Mouse (Mus musculus): ENCODE results near the gene Ube4b. TPM values are rescaled to one million over a fixed set of nuclear protein-coding genes. Genes with fewer than 3 reads are reported as not detected.
"Not testable (repeated sequence)": the region's sequence is repeated elsewhere in the genome, so short reads cannot be mapped to it uniquely, and the experiment has no call there.

Ube4b gene
- polyA plus RNA-seq, 1 experiment from 2014 or later = 14.2 TPM

- Histone ChIP-seq H3K4me1 (ENCODE audit: insufficient read depth, low read depth, low read length) (0 out of 2 replicates have a peak, but pooled peaks cover 3% of the 10 kb centered on the region), H3K36me3 (ENCODE audit: insufficient read depth, low read length) (no peaks in the 10 kb centered on the region), H3K4me2 (replicated peaks; ENCODE audit: low read depth, low read length) (no peak overlapping the region), H3K4me3 (ENCODE audit: low read depth, low read length) (no peak overlapping the region), H3K27ac (ENCODE audit: low read length) (no peak overlapping the region), H3K9ac (replicated peaks; ENCODE audit: low read depth) (no peak overlapping the region), H3K9me3 (ENCODE audit: low read length) (no peaks in the 10 kb centered on the region), H3K27me3 (replicated peaks; ENCODE audit: insufficient read depth, low read length) (no peaks in the 10 kb centered on the region)
- TF ChIP-seq EP300 (IDR thresholded peaks at IDR 0.05) = 0 out of 2 replicates have a peak, but pooled peaks have one; percentile 27
- no peak for TF ChIP-seq CTCF (IDR thresholded peaks at IDR 0.05)
- peak; percentile 52 for DNase-seq (ENCODE audit: low spot score)
- 12% methylated on average over 3 of the region's 3 CpGs for WGBS
- ATAC-seq = no peak
Observed at GRCm38 (mm10) chr4:149442436-149442835, 15.9 kb upstream of the Ube4b start.

GRCm38 (mm10) chr4:149440576-149440975 is 14.0 kb upstream of the Ube4b start:
- DNase-seq (ENCODE audit: low spot score) (no peak), ATAC-seq (no peak)
- no peak overlapping the region for H3K9ac ChIP-seq (replicated peaks; ENCODE audit: low read depth)
- H3K9me3 ChIP-seq (ENCODE audit: low read length) = no peaks in the 10 kb centered on the region
- no peak overlapping the region for H3K4me3 ChIP-seq (ENCODE audit: low read depth, low read length)
- 0 out of 2 replicates have a peak, but pooled peaks cover under 1% of the 10 kb centered on the region for H3K4me1 ChIP-seq (ENCODE audit: insufficient read depth, low read depth, low read length)
- no peaks in the 10 kb centered on the region for H3K27me3 ChIP-seq (replicated peaks; ENCODE audit: insufficient read depth, low read length)
- 74% methylated on average over 8 of the region's 8 CpGs for WGBS
- no peak overlapping the region for H3K4me2 ChIP-seq (replicated peaks; ENCODE audit: low read depth, low read length)
- H3K27ac ChIP-seq (ENCODE audit: low read length) = no peak overlapping the region
- no peaks in the 10 kb centered on the region for H3K36me3 ChIP-seq (ENCODE audit: insufficient read depth, low read length)
- no peak for TF ChIP-seq EP300 (IDR thresholded peaks at IDR 0.05)
- TF ChIP-seq CTCF (IDR thresholded peaks at IDR 0.05) = no peak

- not testable (repeated sequence) for H3K4me2 ChIP-seq (replicated peaks; ENCODE audit: low read depth, low read length); H3K27ac ChIP-seq (ENCODE audit: low read length); DNase-seq (ENCODE audit: low spot score); H3K27me3 ChIP-seq (replicated peaks; ENCODE audit: insufficient read depth, low read length); H3K4me3 ChIP-seq (ENCODE audit: low read depth, low read length); ATAC-seq; H3K4me1 ChIP-seq (ENCODE audit: insufficient read depth, low read depth, low read length); H3K9me3 ChIP-seq (ENCODE audit: low read length); H3K36me3 ChIP-seq (ENCODE audit: insufficient read depth, low read length); H3K9ac ChIP-seq (replicated peaks; ENCODE audit: low read depth)
- WGBS = 78% methylated on average over 1 of the region's 1 CpGs
Observed at GRCm38 (mm10) chr4:149431887-149432286, 5.3 kb upstream of the Ube4b start.

- ATAC-seq (no peak), DNase-seq (ENCODE audit: low spot score) (no peak)
- no peak overlapping the region for H3K4me3 ChIP-seq (ENCODE audit: low read depth, low read length)
- H3K9me3 ChIP-seq (ENCODE audit: low read length) = no peaks in the 10 kb centered on the region
- H3K9ac ChIP-seq (replicated peaks; ENCODE audit: low read depth) = no peak overlapping the region
- no peaks in the 10 kb centered on the region for H3K36me3 ChIP-seq (ENCODE audit: insufficient read depth, low read length)
- no peaks in the 10 kb centered on the region for H3K4me1 ChIP-seq (ENCODE audit: insufficient read depth, low read depth, low read length)
- 82% methylated on average over 5 of the region's 5 CpGs for WGBS
- no peaks in the 10 kb centered on the region for H3K27me3 ChIP-seq (replicated peaks; ENCODE audit: insufficient read depth, low read length)
- no peak overlapping the region for H3K4me2 ChIP-seq (replicated peaks; ENCODE audit: low read depth, low read length)
- no peak overlapping the region for H3K27ac ChIP-seq (ENCODE audit: low read length)
- no peak for TF ChIP-seq EP300 (IDR thresholded peaks at IDR 0.05)
- no peak for TF ChIP-seq CTCF (IDR thresholded peaks at IDR 0.05)
Observed at GRCm38 (mm10) chr4:149429592-149429991, 3.0 kb upstream of the Ube4b start.

GRCm38 (mm10) chr4:149425801-149426292 is 702 bp downstream of the Ube4b start:
- peak; percentile 60; the same call in 1 of the 2 replicates for ATAC-seq
- Histone ChIP-seq H3K27ac (ENCODE audit: low read length) (peak overlapping the region; percentile 98), H3K4me3 (ENCODE audit: low read depth, low read length) (peak overlapping the region; percentile 98), H3K4me1 (ENCODE audit: insufficient read depth, low read depth, low read length) (no peaks in the 10 kb centered on the region), H3K4me2 (replicated peaks; ENCODE audit: low read depth, low read length) (peak overlapping the region; percentile 70), H3K36me3 (ENCODE audit: insufficient read depth, low read length) (no peaks in the 10 kb centered on the region), H3K9ac (replicated peaks; ENCODE audit: low read depth) (peak overlapping the region; percentile 94), H3K9me3 (ENCODE audit: low read length) (no peaks in the 10 kb centered on the region), H3K27me3 (replicated peaks; ENCODE audit: insufficient read depth, low read length) (no peaks in the 10 kb centered on the region)
- peak; percentile 50 for DNase-seq (ENCODE audit: low spot score)
- TF ChIP-seq CTCF (IDR thresholded peaks at IDR 0.05) (peak; percentile 1; the same call in 1 of the 2 replicates), EP300 (IDR thresholded peaks at IDR 0.05) (no peak)
- whole genome bisulfite sequencing = 0% methylated on average over 31 of the region's 35 CpGs

GRCm38 (mm10) chr4:149424755-149425154 is 1.8 kb downstream of the Ube4b start:
- no peaks in the 10 kb centered on the region for H3K27me3 ChIP-seq (replicated peaks; ENCODE audit: insufficient read depth, low read length)
- peak overlapping the region; percentile 98; the same call in 1 of the 2 replicates for H3K4me3 ChIP-seq (ENCODE audit: low read depth, low read length)
- peak; percentile 41 for DNase-seq (ENCODE audit: low spot score)
- H3K36me3 ChIP-seq (ENCODE audit: insufficient read depth, low read length) = no peaks in the 10 kb centered on the region
- under 1% methylated on average over 9 of the region's 9 CpGs for WGBS
- peak overlapping the region; percentile 70 for H3K4me2 ChIP-seq (replicated peaks; ENCODE audit: low read depth, low read length)
- H3K4me1 ChIP-seq (ENCODE audit: insufficient read depth, low read depth, low read length) = no peaks in the 10 kb centered on the region
- H3K27ac ChIP-seq (ENCODE audit: low read length) = no peak overlapping the region; the same call in 1 of the 2 replicates
- TF ChIP-seq CTCF (IDR thresholded peaks at IDR 0.05) (no peak), EP300 (IDR thresholded peaks at IDR 0.05) (no peak)
- H3K9ac ChIP-seq (replicated peaks; ENCODE audit: low read depth) = peak overlapping the region; percentile 94; the same call in 1 of the 2 replicates
- no peak for ATAC-seq
- H3K9me3 ChIP-seq (ENCODE audit: low read length) = no peaks in the 10 kb centered on the region
